Mouse (Mus musculus) liver, postnatal 0 days (tissue): ENCODE data around the gene Krtap29-1.

Source experiments
- CTCF ChIP-seq: sonication (generic); IDR thresholded peaks from 2 replicates; pipeline ENCODE4 v1.5.1; 2016; ENCODE audit warnings: antibody characterized with exemption, low read depth
- EP300 ChIP-seq: IDR thresholded peaks from 2 replicates; pipeline ENCODE4 v1.6.1; 2016; ENCODE audit warnings: antibody characterized with exemption, low read depth, mild to moderate bottlenecking

DNA sequence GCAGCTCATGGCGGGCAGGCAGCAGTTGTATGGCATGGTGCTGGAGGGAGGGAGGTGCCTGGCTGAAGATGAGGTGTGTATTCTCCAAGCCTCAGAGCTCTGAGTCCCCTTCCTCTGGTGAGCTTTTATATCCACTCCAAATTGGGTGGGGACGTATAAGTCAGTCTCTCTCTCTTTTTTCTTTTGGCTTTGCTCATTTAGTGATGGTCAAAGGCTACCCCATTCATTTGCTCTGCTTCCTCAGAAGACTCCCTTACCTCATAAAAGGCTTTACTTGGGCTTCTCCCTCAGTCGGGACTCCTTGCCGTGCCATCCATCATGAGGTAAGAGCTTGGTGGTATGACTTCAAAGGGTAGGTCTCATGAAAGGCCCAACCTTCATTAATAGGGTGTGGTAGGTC is 37.3 kb upstream of the Krtap29-1 start, which contains the start of gene Krt33a:
- TF ChIP-seq EP300 (no peak), CTCF (no peak)
